Mouse (Mus musculus) adrenal gland, postnatal 36 days (tissue): ENCODE data around the gene Mei1. TPM values are rescaled to one million over a fixed set of nuclear protein-coding genes. Genes with fewer than 3 reads are reported as not detected.

Experiments
- DNase-seq, 2 experiments: peaks; one replicate each; pipeline ENCODE4 v3.0.0; 2021; ENCODE audit warnings: mixed read lengths in 1 of 2
- total RNA-seq, 2 experiments: library from RNA; stranded (reverse); gene quantifications; 2 replicates each; pipeline ENCODE4 v1.2.3; 2021

Mei1 gene
- total RNA-seq, 2 experiments from 2014 or later = 0.76 to 3.7 TPM

- DNase-seq = no peak
Measured at GRCm38 (mm10) chr15:82151176-82151575, 81.4 kb downstream of the Mei1 start.

- peak; percentile 34 to 41 for DNase-seq
Measured at GRCm38 (mm10) chr15:82152022-82152421, 82.2 kb downstream of the Mei1 start.

DNA sequence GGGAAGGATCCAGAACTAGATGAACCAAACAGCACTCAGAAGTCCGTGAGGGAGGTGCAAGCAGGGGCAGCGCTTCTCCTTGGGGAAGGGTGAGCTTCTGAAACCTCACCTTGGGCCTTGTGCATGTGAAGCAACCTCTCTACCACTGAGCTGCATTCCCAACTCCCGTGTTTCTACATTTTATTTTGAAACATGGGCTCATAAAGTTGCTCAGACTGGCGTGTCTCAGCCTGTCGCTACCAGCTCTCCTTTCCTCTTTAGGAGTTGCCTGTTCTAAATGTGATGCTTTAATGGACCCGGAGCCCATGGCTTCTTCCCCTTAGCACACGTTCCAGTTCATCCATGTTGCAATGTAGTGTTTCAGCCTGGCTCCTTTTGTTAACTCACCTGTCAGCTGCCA lies 82.6 kb downstream of the Mei1 start:
- DNase-seq = no peak

DNA sequence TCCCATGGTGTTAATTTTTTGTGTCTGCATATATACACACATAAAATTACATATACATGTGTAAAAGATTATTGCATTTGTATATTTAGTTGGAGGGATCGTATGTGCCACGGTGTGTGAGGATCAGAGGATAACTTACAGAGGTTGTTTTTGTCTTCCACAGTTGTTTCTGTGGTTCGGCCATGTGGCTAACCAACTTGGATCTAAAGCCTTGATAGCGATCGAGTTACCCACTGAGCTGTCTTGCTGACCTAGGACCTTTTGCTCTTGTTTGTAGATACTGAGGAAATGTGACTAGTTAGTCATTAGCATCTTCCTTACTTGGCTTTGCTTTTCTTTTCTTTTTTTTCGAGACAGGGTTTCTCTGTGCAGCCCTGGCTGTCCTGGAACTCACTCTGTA lies 86.5 kb downstream of the Mei1 start:
- no peak for DNase-seq

DNA sequence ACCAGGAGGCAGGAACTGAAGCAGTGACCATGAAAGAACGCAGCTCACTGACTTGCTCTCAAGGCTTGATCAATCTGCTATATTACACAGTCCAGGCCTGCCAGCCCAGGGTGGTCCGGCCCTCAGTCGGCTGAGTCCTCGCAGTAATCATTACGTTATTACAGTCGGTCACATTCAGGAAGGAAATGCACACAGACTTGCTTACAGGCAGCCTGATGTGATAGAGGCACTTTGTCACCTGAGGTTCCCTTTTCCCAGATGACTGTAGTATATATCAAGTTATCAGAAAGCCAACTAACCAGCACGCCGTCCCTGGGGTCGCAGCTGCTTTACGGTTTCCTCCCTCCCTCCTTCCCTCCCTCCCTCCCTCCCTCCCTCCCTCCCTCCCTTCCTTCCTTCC lies 87.1 kb downstream of the Mei1 start:
- DNase-seq = no peak

DNA sequence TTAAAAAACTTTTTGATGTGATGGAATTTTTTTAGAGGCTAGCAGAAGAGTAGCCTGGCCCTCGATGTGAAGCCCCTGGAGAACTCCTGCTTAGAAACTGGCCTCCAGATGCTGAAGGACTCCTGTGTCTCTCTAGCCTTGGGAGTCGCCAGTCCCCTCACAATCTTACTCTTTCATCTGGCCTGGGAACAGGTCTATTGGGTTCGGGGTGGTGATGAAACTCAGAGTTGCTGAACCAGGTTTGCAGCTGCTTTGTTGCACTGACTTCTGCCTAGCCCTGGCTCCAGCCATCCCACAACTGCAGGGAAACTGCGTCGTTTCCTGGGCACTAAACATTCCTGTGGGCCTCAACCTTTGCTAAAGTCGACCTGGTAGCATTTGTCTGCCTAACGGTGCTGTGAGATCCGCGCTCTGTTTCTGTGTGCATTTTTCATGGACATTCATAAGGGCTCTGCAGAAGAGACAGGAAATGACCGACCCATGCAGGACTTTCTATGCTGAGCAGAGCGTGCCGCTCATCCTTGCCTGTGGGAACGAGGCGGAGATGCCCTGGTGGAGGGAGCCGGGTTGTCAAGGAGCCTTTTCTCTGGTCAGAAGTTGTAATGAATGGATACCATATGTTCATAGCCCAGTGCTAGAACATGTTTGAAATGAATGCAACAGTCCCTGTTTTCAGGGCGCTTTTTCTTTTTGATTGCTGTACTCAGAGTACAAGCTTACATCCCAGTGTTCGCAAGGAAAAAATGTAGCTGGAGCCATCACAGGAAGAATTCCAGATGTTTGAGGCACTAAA lies 88.6 kb downstream of the Mei1 start:
- no peak for DNase-seq

GRCm38 (mm10) chr15:82159471-82159870 lies 89.7 kb downstream of the Mei1 start:
- no peak for DNase-seq

DNA sequence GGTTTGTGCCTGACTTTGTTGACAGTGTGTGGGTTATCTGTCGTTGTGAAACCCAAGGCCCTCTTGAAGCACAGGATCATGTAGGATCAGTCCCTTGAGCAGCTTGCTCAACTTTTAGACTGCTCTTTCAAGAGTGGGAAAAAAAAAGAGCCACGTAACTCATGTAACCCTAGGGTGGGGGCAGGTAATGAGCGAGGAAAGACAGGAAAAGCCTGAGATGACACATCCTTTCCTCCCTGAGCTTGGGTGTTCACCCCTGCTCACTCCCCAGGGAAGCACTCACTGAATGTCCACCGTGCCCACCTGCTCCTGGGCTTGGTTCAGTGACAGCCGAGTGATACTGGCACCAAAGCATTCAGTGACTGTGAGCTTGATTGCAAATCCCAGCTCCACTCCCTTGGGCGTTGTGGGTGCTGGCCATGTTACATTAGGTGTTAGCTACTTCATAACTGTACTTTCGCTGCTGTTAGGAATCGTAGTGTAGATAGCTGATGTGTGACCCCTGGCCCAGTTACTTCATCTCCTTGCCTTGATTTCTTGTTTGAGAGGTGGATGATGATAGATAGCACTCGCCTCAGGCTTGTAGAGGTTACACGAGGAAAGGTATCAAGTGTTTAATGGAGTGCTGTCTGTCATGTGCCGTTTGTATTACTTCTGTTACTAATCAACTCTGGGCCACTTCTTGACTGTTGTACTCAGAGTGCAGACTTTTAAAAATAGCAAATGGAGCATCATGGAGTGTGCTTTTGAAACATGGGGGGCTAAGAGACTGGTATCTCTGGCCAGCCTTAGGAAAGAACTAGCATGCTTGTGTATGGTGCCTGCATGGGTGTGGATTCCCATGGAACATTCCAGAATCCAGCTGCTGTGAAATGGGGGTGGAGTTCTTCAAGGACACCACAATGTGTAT lies 91.2 kb downstream of the Mei1 start:
- DNase-seq = no peak

- no peak for DNase-seq
Measured at GRCm38 (mm10) chr15:82161965-82162600, 92.3 kb downstream of the Mei1 start.

GRCm38 (mm10) chr15:82163356-82164060 lies 93.7 kb downstream of the Mei1 start:
- no peak for DNase-seq

DNA sequence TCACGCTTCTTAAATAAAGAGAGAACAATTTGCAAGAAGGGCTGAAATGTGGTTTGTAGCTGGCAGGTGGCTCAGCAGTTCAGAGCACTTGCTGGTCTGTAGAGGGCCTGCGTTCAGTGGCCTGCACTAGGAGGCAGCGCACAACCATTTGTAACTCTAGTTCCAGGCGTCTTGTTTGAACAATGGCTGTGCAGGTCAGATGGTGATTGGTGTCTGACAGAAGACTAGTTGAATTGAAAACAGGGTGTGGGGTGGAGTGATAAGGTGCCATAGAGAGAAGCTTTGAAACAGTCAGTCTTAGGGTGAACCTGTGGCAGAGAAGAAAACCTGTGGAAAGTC lies 94.2 kb downstream of the Mei1 start:
- DNase-seq = no peak

DNA sequence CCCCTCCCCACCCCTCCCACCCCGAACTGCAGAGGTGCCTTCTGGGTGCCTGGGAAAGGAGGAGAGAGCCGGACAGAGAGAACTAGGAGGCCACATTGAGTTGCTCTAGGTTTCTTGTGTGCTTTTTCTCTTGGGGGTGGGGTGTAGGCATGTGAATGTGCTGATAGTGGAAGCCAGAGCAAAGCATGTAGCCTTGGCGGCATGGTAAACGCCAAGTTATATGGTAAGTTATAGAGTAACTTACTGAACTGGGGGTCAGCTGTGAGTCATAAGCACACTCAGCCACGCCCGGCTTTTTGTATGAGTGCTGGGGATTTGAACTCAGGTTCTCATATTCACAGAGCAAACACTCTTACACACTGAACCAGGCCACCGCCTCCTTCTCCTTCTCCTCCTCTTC lies 94.7 kb downstream of the Mei1 start:
- DNase-seq = no peak

GRCm38 (mm10) chr15:82165332-82166239 lies 95.8 kb downstream of the Mei1 start:
- DNase-seq = peak; percentile 77 to 80

- DNase-seq = no peak
Measured at GRCm38 (mm10) chr15:82166240-82167100, 96.7 kb downstream of the Mei1 start.

- no peak for DNase-seq
Measured at GRCm38 (mm10) chr15:82167201-82168168, 97.7 kb downstream of the Mei1 start.

GRCm38 (mm10) chr15:82169671-82170070 lies 99.9 kb downstream of the Mei1 start:
- no peak for DNase-seq

DNA sequence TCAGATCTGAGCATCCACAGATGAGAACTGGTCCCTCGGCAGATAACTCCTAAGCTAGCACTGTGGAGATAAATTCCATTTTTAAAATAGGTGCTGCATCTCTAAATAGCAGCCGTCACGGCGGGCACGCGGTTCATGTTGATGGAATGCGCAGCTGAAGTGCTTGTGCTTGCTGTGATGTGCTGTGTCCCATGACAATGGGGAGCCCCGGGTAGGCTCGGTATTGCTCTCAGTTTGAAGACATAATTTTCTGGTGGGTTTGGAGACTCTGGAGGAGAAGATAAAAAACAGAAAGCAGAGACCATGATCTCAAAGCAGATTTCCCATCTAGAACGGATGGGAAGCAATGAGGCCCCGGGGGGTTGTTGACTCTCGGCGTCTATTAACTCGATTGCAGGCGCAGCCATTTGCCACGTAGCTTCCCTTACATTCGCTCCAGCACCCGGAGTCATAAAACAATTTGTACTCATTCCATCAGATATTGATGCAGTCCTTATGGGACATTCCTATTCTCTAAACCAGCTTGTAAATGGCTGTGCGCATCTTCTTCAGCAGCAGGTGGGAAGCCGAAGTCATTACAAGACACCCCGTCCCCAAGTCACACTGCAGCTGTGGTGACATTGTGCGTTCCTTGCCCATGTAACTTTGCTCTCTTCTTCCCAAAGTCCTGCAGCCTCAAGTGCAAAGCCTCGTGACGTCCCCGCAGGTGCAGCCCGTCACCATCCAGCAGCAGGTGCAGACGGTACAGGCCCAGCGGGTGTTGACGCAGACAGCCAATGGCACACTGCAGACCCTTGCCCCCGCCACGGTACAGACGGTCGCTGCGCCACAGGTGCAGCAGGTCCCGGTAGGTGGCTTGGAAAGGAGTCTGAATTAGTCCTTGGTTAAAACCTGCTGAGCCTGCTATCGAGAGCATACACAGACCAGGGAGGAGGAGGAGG lies 100.9 kb downstream of the Mei1 start:
- DNase-seq = no peak

- no peak for DNase-seq
Measured at GRCm38 (mm10) chr15:82172648-82173047, 102.9 kb downstream of the Mei1 start.
